Mouse (Mus musculus) forebrain, embryonic 14.5 days (tissue): Measurements from ENCODE around the gene Mier3. TPM values are rescaled to one million over a fixed set of nuclear protein-coding genes. Genes with fewer than 3 reads are reported as not detected.

ENCODE experiments used
- ATAC-seq: fragments of 200-750 bp; cut with Nextera tagmentation; 2 replicates; pipeline ENCODE4 v1.8.0; 2017; ENCODE audit warnings: mild to moderate bottlenecking, moderate library complexity
- DNase-seq: peaks from one replicate; pipeline ENCODE4 v3.0.0-alpha.2; 2015; ENCODE audit warnings: low spot score
- H3K27ac ChIP-seq: fragments of 300-500 bp; sonication (generic); 2 replicates; pipeline ENCODE4 v1.5.1; 2014; ENCODE audit warnings: low read depth, mild to moderate bottlenecking, control low read depth, low read length, moderate library complexity
- H3K27me3 ChIP-seq: fragments of 300-500 bp; sonication (generic); replicated peaks from 2 replicates; pipeline ENCODE4 v1.6.1; 2014; ENCODE audit warnings: low read length, control low read depth, mixed read lengths; ENCODE audit not compliant: control insufficient read depth, insufficient read depth
- H3K36me3 ChIP-seq: fragments of 300-500 bp; sonication (generic); 2 replicates; pipeline ENCODE4 v1.6.1; 2014; ENCODE audit warnings: low read length, control low read depth; ENCODE audit not compliant: control insufficient read depth, insufficient read depth
- H3K4me1 ChIP-seq: fragments of 300-500 bp; sonication (generic); 2 replicates; pipeline ENCODE4 v1.6.1; 2014; ENCODE audit warnings: antibody characterized with exemption, low read length, control low read depth; ENCODE audit not compliant: control insufficient read depth, insufficient read depth
- H3K4me2 ChIP-seq: fragments of 300-500 bp; sonication (generic); 2 replicates; pipeline ENCODE4 v1.6.1; 2014; ENCODE audit warnings: mild to moderate bottlenecking, control low read depth, low read length
- H3K4me3 ChIP-seq: fragments of 300-500 bp; sonication (generic); 2 replicates; pipeline ENCODE4 v1.5.1; 2014; ENCODE audit warnings: low read depth, low read length, control low read depth
- H3K9ac ChIP-seq: fragments of 300-500 bp; sonication (generic); 2 replicates; pipeline ENCODE4 v1.6.1; 2014; ENCODE audit warnings: mild to moderate bottlenecking, low read length, control low read depth, moderate library complexity
- H3K9me3 ChIP-seq: fragments of 300-500 bp; sonication (generic); replicated peaks from 2 replicates; pipeline ENCODE4 v1.6.1; 2016; ENCODE audit warnings: low read length, control low read depth, mixed read lengths; ENCODE audit not compliant: control insufficient read depth
- WGBS: fragments of 180-500 bp; shearing (Covaris S2); extraction: QIAGEN DNeasy Blood & Tissue Kit; methylation state at CpG from one replicate; pipeline ENCODE4 v1.1.7; 2014; 5-methylcytosine and 5-hydroxymethylcytosine counted together
- polyA plus RNA-seq: library from polyadenylated mRNA; unstranded; fragments of >200 nt; fragmentation: Nextera tagmentation; extraction: Ambion mirVana; gene quantifications from 2 replicates; pipeline ENCODE4 v1.2.1, GENCODE M21; 2014

Mier3 gene
- polyA plus RNA-seq, 1 experiment from 2014 or later = 22.2 TPM

GRCm38 (mm10) chr13:111748301-111749062 is 67.7 kb downstream of the Mier3 start:
- WGBS = 94% methylated on average over 28 of the region's 28 CpGs

GRCm38 (mm10) chr13:111753321-111753720 is 72.5 kb downstream of the Mier3 start:
- ATAC-seq (no peak), DNase-seq (no peak)
- Histone ChIP-seq H3K9me3 (no peaks in the 10 kb centered on the region), H3K4me2 (no peak overlapping the region), H3K4me1 (no peaks in the 10 kb centered on the region), H3K27ac (no peak overlapping the region), H3K4me3 (no peak overlapping the region), H3K36me3 (peaks cover 86% of the 10 kb centered on the region), H3K27me3 (no peaks in the 10 kb centered on the region), H3K9ac (no peak overlapping the region)
- WGBS = 95% methylated on average over 6 of the region's 6 CpGs

More at GRCm38 (mm10) chr13:111748301-111749062, 67.7 kb downstream of the Mier3 start:
- H3K36me3 ChIP-seq = peaks cover 38% of the 10 kb centered on the region
- no peaks in the 10 kb centered on the region for H3K9me3 ChIP-seq
- no peak overlapping the region for H3K9ac ChIP-seq
- H3K4me1 ChIP-seq = no peaks in the 10 kb centered on the region
- no peak overlapping the region for H3K4me3 ChIP-seq
- H3K27ac ChIP-seq = no peak overlapping the region
- ATAC-seq (no peak), DNase-seq (no peak)
- no peaks in the 10 kb centered on the region for H3K27me3 ChIP-seq
- no peak overlapping the region for H3K4me2 ChIP-seq

GRCm38 (mm10) chr13:111755377-111755776 is 74.6 kb downstream of the Mier3 start:
- WGBS = 98% methylated on average over 18 of the region's 18 CpGs
- Histone ChIP-seq H3K4me2 (no peak overlapping the region), H3K27ac (no peak overlapping the region), H3K4me3 (no peak overlapping the region), H3K4me1 (no peaks in the 10 kb centered on the region), H3K9me3 (no peaks in the 10 kb centered on the region), H3K27me3 (no peaks in the 10 kb centered on the region), H3K36me3 (peaks cover 88% of the 10 kb centered on the region), H3K9ac (no peak overlapping the region)
- ATAC-seq = no peak
- no peak for DNase-seq

- no peak for DNase-seq
- Histone ChIP-seq H3K4me2 (no peak overlapping the region), H3K4me1 (no peaks in the 10 kb centered on the region), H3K27ac (no peak overlapping the region), H3K9me3 (no peaks in the 10 kb centered on the region), H3K27me3 (no peaks in the 10 kb centered on the region), H3K4me3 (no peak overlapping the region), H3K9ac (no peak overlapping the region), H3K36me3 (peaks cover 88% of the 10 kb centered on the region)
- 98% methylated on average over 15 of the region's 15 CpGs for WGBS
- ATAC-seq = no peak
Observed at GRCm38 (mm10) chr13:111755937-111756336, 75.2 kb downstream of the Mier3 start.

- Histone ChIP-seq H3K36me3 (peaks cover 87% of the 10 kb centered on the region), H3K9ac (no peak overlapping the region), H3K4me1 (no peaks in the 10 kb centered on the region), H3K27me3 (no peaks in the 10 kb centered on the region), H3K27ac (no peak overlapping the region), H3K4me3 (no peak overlapping the region), H3K4me2 (no peak overlapping the region), H3K9me3 (no peaks in the 10 kb centered on the region)
- DNase-seq (no peak), ATAC-seq (no peak)
- WGBS = 97% methylated on average over 6 of the region's 6 CpGs
Observed at GRCm38 (mm10) chr13:111756986-111757385, 76.2 kb downstream of the Mier3 start.

GRCm38 (mm10) chr13:111762526-111762925 is 81.7 kb downstream of the Mier3 start:
- Histone ChIP-seq H3K36me3 (peaks cover 76% of the 10 kb centered on the region), H3K27me3 (no peaks in the 10 kb centered on the region), H3K4me2 (no peak overlapping the region), H3K9me3 (no peaks in the 10 kb centered on the region), H3K4me1 (no peaks in the 10 kb centered on the region), H3K9ac (no peak overlapping the region), H3K27ac (no peak overlapping the region), H3K4me3 (no peak overlapping the region)
- ATAC-seq = no peak
- 96% methylated on average over 12 of the region's 12 CpGs for WGBS
- DNase-seq = no peak

Other genes starting within 250 kb of the Mier3 start
- gene Gpbp1, start 190.9 kb upstream of the Mier3 start, polyA plus RNA-seq = 115 and 132 TPM in 2 replicates
- not detected in 2 replicates for gene Gm49496, start 131.0 kb upstream of the Mier3 start, polyA plus RNA-seq
- not detected in 2 replicates for gene Gm10198, start 88.2 kb upstream of the Mier3 start, polyA plus RNA-seq
- gene Map3k1, start 128.0 kb downstream of the Mier3 start, polyA plus RNA-seq = 9.5 and 11.6 TPM in 2 replicates